Mouse (Mus musculus) brain, embryonic 14.5 days (tissue): Measurements from ENCODE around the gene Zfp384.

Source experiments
- CTCF ChIP-seq: fragments of 200-500 bp; IDR thresholded peaks from 2 replicates; pipeline ENCODE4 v1.5.1; 2012; ENCODE audit warnings: inconsistent platforms, mild to moderate bottlenecking, moderate library complexity, borderline replicate concordance; ENCODE audit not compliant: insufficient read depth, insufficient read length; ENCODE audit errors: extremely low read depth
- POLR2A ChIP-seq: fragments of 200-500 bp; IDR thresholded peaks from 2 replicates; pipeline ENCODE4 v1.6.1; 2012; ENCODE audit warnings: mild to moderate bottlenecking, inconsistent platforms, borderline replicate concordance; ENCODE audit not compliant: poor library complexity, insufficient read depth, insufficient read length, severe bottlenecking; ENCODE audit errors: extremely low read depth

DNA sequence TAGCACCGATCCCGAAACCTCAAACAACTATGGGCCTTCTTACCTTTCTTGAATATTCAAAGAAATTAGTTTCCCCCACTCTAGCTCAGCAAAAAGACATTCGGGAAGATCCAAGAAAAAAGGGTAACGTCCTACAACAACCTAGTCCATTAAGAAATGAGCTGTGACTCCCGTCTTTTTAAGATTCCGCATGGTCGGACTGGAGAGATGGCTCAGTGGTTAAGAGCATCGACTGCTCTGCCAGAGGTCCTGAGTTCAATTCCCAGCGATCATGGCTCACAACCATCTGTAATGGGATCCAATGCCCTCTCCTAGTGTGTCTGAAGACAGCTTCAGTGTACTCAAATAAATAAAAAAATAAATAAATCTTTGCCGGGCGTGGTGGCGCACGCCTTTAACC is 885 bp upstream of the Zfp384 start:
- TF ChIP-seq CTCF (no peak), POLR2A (no peak)
